Mouse (Mus musculus): ENCODE results near the gene Mkks. TPM values are rescaled to one million over a fixed set of nuclear protein-coding genes. Genes with fewer than 3 reads are reported as not detected.

The Mkks gene
- polyA plus RNA-seq, 1 experiment from 2014 or later: 15.0 TPM

DNA sequence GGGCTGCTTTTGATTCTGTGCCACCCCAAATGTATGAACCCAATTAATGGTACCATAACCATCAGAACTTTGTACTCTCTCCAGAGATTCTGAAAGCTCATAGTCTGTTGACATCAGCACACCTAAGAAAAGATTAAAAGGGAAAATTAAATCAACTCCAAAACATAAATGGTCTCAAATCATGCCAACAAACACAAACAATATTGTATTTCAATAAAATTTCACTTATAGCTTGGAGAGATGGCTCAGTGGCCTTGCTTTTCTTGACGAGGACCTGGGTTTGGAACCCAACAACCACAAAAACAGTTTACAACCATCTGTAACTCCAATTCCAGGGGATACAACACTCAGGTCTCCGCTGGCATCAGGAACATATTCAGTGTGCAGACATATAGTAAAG is 5.6 kb downstream of the Mkks start, which contains the start of gene AL731706.2:
Gene AL731706.2, minus strand, starts transcription at position 101 of the 400 bp plus-strand sequence.
- H3K27me3 ChIP-seq (ENCODE audit: control insufficient read depth, insufficient read depth, low read length): no peaks in the 10 kb centered on the region
- DNase-seq (ENCODE audit: low spot score) (no peak), ATAC-seq (ENCODE audit: insufficient number of reproducible peaks, low FRiP score, low TSS enrichment, low read depth) (no peak)
- peaks cover 2% of the 10 kb centered on the region; the same call in 1 of the 2 replicates for H3K36me3 ChIP-seq (ENCODE audit: control insufficient read depth, insufficient read depth, low read length)
- no peak within 1 kb of the TSS for H3K4me3 ChIP-seq (ENCODE audit: low read depth, low read length)
- no peak within 1 kb of the TSS for H3K9ac ChIP-seq (ENCODE audit: low read length)
- H3K9me3 ChIP-seq (ENCODE audit: control insufficient read depth, low read length): no peaks in the 10 kb centered on the region
- H3K4me1 ChIP-seq (ENCODE audit: control insufficient read depth, insufficient read depth, low read length): no peaks in the 10 kb centered on the region
- no peak within 1 kb of the TSS for H3K27ac ChIP-seq (replicated peaks; ENCODE audit: low read depth, low read length)
- WGBS: 91% methylated on average over 2 of the region's 2 CpGs
- H3K4me2 ChIP-seq (ENCODE audit: low read depth, severe bottlenecking): no peak within 1 kb of the TSS

DNA sequence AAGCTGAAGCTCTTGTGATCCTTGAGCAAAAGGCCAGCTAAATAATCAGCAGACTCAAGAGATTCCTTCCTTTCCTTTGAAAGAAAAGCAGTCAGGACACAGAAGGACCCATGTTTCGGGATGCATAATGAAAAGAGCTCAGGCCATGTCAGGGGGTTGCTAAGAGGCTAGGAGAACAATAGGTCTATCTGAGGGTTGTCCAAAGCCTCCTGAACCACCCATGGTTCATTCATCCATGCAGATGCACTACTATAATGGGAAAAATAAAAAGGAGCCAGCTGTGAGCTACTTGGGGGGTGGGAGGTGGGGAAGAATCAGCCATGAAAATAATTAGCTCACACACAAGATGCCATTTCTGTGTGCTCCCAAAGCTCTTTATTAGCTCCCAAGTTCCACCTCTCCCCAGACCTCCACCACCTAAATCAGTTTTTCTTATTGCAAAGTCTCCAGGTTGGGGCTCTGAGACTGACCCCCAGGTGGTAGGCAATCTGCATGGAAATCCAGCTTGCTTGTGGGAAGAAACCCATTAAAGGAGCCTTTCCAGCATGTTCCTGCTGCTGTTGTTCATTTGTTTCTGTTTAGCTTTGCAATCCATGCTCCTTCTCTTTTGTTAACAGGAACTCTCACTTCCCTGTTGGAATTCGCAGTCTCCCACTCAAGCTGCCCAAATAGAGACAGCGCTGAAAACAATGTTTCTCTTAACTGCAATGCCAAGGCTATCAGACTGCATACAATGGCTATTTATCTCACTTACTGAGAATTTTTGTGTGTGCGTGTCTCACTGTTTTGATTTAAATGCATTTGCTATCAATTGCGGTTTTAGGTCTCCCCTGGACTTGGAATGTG is 36.4 kb downstream of the Mkks start:
- Histone ChIP-seq H3K9me3 (ENCODE audit: control insufficient read depth, low read length) (no peaks in the 10 kb centered on the region), H3K27me3 (ENCODE audit: control insufficient read depth, insufficient read depth, low read length) (no peaks in the 10 kb centered on the region), H3K4me1 (ENCODE audit: control insufficient read depth, insufficient read depth, low read length) (0 out of 2 replicates have a peak, but pooled peaks cover 3% of the 10 kb centered on the region), H3K36me3 (ENCODE audit: control insufficient read depth, insufficient read depth, low read length) (no peaks in the 10 kb centered on the region), H3K4me2 (ENCODE audit: low read depth, severe bottlenecking) (no peak overlapping the region), H3K27ac (replicated peaks; ENCODE audit: low read depth, low read length) (peak overlapping the region; percentile 36; the same call in 1 of the 2 replicates), H3K4me3 (ENCODE audit: low read depth, low read length) (no peak overlapping the region), H3K9ac (ENCODE audit: low read length) (no peak overlapping the region)
- no peak for ATAC-seq (ENCODE audit: insufficient number of reproducible peaks, low FRiP score, low TSS enrichment, low read depth)
- peak; percentile 23 for DNase-seq (ENCODE audit: low spot score)
- WGBS: 53% methylated on average over 5 of the region's 5 CpGs

DNA sequence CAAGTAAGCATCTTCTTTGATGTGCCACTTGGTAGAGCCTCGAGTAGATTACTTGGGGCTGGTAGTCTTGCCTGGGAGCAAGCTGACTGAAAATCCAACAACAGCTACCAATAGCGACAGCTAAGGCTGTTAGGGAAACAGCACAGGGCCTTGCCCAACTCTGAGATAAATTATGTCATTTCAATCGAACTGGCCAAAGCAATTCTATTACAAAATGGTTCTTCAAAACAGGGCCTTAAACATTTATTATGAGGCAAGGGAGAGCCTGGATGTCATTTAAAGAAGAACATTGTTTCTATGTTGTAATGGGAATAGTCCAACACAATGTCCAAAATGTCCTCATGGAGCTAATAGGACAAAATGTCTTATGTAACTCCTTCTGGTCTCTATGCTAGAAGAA is 40.8 kb downstream of the Mkks start:
- Histone ChIP-seq H3K4me1 (ENCODE audit: control insufficient read depth, insufficient read depth, low read length) (0 out of 2 replicates have a peak, but pooled peaks cover 3% of the 10 kb centered on the region), H3K27me3 (ENCODE audit: control insufficient read depth, insufficient read depth, low read length) (no peaks in the 10 kb centered on the region), H3K4me3 (ENCODE audit: low read depth, low read length) (no peak overlapping the region), H3K36me3 (ENCODE audit: control insufficient read depth, insufficient read depth, low read length) (no peaks in the 10 kb centered on the region), H3K4me2 (ENCODE audit: low read depth, severe bottlenecking) (no peak overlapping the region), H3K9me3 (ENCODE audit: control insufficient read depth, low read length) (no peaks in the 10 kb centered on the region), H3K9ac (ENCODE audit: low read length) (no peak overlapping the region), H3K27ac (replicated peaks; ENCODE audit: low read depth, low read length) (no peak overlapping the region)
- DNase-seq (ENCODE audit: low spot score) (no peak), ATAC-seq (ENCODE audit: insufficient number of reproducible peaks, low FRiP score, low TSS enrichment, low read depth) (no peak)
- 66% methylated on average over 3 of the region's 3 CpGs for WGBS

DNA sequence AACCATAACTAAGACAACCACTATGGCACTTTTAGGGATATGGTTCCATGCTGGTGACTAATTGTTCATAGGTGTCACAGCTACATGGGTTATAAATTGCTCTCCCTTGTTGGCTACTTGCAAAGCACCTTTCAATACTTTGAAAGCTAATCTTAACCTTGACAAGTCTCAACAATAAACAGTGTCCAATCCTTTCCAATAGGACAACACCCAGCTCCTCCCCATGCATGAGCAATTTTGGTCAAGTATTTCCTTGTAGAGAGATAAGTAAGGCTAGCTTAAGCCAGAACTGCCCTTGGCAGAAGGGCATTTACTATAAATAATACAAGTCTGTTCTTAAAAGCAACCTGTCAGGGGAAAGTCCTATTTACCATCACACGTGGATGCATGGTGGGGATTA is 53.2 kb downstream of the Mkks start:
- H3K4me1 ChIP-seq (ENCODE audit: control insufficient read depth, insufficient read depth, low read length): no peaks in the 10 kb centered on the region
- H3K4me2 ChIP-seq (ENCODE audit: low read depth, severe bottlenecking): no peak overlapping the region
- H3K9me3 ChIP-seq (ENCODE audit: control insufficient read depth, low read length): no peaks in the 10 kb centered on the region
- no peak overlapping the region for H3K4me3 ChIP-seq (ENCODE audit: low read depth, low read length)
- no peak overlapping the region for H3K27ac ChIP-seq (replicated peaks; ENCODE audit: low read depth, low read length)
- DNase-seq (ENCODE audit: low spot score) (no peak), ATAC-seq (ENCODE audit: insufficient number of reproducible peaks, low FRiP score, low TSS enrichment, low read depth) (no peak)
- H3K36me3 ChIP-seq (ENCODE audit: control insufficient read depth, insufficient read depth, low read length): no peaks in the 10 kb centered on the region
- H3K27me3 ChIP-seq (ENCODE audit: control insufficient read depth, insufficient read depth, low read length): no peaks in the 10 kb centered on the region
- no peak overlapping the region for H3K9ac ChIP-seq (ENCODE audit: low read length)
- 67% methylated on average over 1 of the region's 1 CpGs for WGBS

DNA sequence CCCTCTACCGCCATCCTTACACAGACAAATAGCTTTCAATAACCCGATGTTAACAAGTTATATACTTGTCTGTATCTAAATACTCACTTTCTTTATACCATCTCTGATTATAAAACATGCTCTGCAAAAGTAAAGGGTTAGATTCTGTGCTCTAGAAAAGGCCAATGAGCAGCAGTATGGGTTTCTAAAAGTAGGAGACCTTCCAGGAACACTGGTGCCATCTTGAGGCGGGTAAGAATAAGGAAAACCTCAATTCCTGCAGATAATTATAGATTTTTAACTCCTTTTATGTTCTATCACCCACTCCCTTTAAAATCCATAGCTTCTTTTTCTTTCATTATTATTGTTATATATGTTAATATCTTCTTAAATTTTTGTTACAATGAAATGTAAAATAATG is 55.3 kb downstream of the Mkks start:
- no peak overlapping the region for H3K4me3 ChIP-seq (ENCODE audit: low read depth, low read length)
- H3K36me3 ChIP-seq (ENCODE audit: control insufficient read depth, insufficient read depth, low read length): no peaks in the 10 kb centered on the region
- H3K4me2 ChIP-seq (ENCODE audit: low read depth, severe bottlenecking): no peak overlapping the region
- no peaks in the 10 kb centered on the region for H3K4me1 ChIP-seq (ENCODE audit: control insufficient read depth, insufficient read depth, low read length)
- DNase-seq (ENCODE audit: low spot score): no peak
- no peaks in the 10 kb centered on the region for H3K9me3 ChIP-seq (ENCODE audit: control insufficient read depth, low read length)
- 61% methylated on average over 3 of the region's 3 CpGs for WGBS
- H3K27me3 ChIP-seq (ENCODE audit: control insufficient read depth, insufficient read depth, low read length): no peaks in the 10 kb centered on the region
- H3K9ac ChIP-seq (ENCODE audit: low read length): no peak overlapping the region
- ATAC-seq (ENCODE audit: insufficient number of reproducible peaks, low FRiP score, low TSS enrichment, low read depth): no peak
- no peak overlapping the region for H3K27ac ChIP-seq (replicated peaks; ENCODE audit: low read depth, low read length)

DNA sequence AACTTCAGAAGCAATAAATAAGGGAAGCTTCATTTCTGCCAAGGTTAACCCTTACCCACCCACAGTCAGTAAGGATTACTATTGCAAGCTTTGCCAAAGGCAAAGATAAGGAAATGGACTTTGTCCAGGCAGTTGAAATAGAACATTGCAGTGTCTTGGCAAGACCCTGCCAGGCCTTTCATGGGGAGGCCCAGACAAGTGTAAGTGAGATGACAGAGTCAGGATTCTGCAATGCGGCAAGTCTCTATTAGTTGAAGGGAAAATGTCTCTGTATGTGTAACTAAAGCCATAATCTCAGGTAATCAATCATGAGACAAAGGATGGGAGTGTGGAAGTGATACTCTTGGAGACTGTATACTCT is 56.5 kb downstream of the Mkks start:
- no peaks in the 10 kb centered on the region for H3K27me3 ChIP-seq (ENCODE audit: control insufficient read depth, insufficient read depth, low read length)
- DNase-seq (ENCODE audit: low spot score): no peak
- H3K9ac ChIP-seq (ENCODE audit: low read length): no peak overlapping the region
- no peak overlapping the region for H3K4me2 ChIP-seq (ENCODE audit: low read depth, severe bottlenecking)
- 85% methylated on average over 1 of the region's 1 CpGs for WGBS
- no peaks in the 10 kb centered on the region for H3K9me3 ChIP-seq (ENCODE audit: control insufficient read depth, low read length)
- no peaks in the 10 kb centered on the region for H3K36me3 ChIP-seq (ENCODE audit: control insufficient read depth, insufficient read depth, low read length)
- no peak overlapping the region for H3K27ac ChIP-seq (replicated peaks; ENCODE audit: low read depth, low read length)
- no peaks in the 10 kb centered on the region for H3K4me1 ChIP-seq (ENCODE audit: control insufficient read depth, insufficient read depth, low read length)
- no peak overlapping the region for H3K4me3 ChIP-seq (ENCODE audit: low read depth, low read length)
- no peak for ATAC-seq (ENCODE audit: insufficient number of reproducible peaks, low FRiP score, low TSS enrichment, low read depth)

DNA sequence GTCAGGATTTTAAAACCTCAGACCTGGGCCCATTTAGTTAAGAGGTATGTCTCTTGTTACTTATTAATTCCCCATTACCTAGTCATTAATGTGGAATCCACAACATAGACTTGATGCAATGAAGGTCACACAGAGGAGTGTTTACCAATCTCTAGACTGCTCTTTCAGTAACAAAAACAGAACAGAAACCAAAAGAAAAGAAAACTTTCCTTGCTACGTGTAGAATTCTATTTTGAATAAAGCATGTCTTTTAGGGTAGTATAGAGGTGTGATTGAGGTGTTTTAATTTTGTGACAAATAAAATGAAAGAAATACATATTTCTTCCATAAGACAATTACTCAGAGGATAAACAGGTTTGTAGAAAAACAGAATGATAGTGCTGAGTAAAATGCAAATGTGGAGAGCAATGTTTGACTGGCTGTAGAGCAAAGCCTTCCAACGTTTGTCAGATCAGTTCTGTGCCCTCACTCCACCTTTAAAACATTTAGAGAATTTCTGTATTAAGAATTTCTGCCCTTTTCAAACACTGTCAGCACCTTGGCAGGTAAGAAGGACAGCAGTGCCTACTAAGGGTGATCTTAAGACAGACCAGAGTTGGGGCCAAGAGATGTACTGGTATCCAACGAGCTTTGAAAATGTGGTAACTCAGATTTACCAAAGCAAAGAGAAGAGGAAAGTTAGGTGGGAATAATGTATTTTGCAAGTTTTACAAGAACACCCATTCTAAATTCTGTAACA is 57.0 kb downstream of the Mkks start:
- no peak for DNase-seq (ENCODE audit: low spot score)
- Histone ChIP-seq H3K4me1 (ENCODE audit: control insufficient read depth, insufficient read depth, low read length) (no peaks in the 10 kb centered on the region), H3K27ac (replicated peaks; ENCODE audit: low read depth, low read length) (no peak overlapping the region), H3K36me3 (ENCODE audit: control insufficient read depth, insufficient read depth, low read length) (no peaks in the 10 kb centered on the region), H3K9me3 (ENCODE audit: control insufficient read depth, low read length) (no peaks in the 10 kb centered on the region), H3K4me2 (ENCODE audit: low read depth, severe bottlenecking) (no peak overlapping the region), H3K9ac (ENCODE audit: low read length) (no peak overlapping the region), H3K27me3 (ENCODE audit: control insufficient read depth, insufficient read depth, low read length) (no peaks in the 10 kb centered on the region), H3K4me3 (ENCODE audit: low read depth, low read length) (no peak overlapping the region)
- 84% methylated on average over 3 of the region's 3 CpGs for WGBS
- no peak for ATAC-seq (ENCODE audit: insufficient number of reproducible peaks, low FRiP score, low TSS enrichment, low read depth)

DNA sequence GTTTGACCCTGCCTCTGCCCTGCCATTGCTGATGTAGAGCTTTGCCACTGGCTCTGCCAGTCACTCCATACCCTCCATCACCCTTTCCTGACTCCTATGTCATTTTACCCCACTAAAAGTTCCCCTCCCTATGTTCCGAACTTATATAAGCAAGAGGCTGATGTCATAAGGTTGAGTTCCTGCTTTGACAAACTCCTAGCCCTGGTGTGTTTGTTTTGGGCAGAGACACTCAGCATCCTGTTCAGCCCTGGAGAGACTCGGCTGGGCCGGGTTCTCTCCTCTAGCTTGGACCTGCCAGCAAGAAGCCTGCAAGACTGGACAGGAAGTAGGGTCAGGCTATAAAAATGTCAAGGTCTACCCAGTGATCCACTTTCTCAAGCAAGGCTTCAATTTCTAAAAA is 58.3 kb downstream of the Mkks start:
- Histone ChIP-seq H3K36me3 (ENCODE audit: control insufficient read depth, insufficient read depth, low read length) (no peaks in the 10 kb centered on the region), H3K9me3 (ENCODE audit: control insufficient read depth, low read length) (no peaks in the 10 kb centered on the region), H3K4me3 (ENCODE audit: low read depth, low read length) (no peak overlapping the region), H3K27me3 (ENCODE audit: control insufficient read depth, insufficient read depth, low read length) (no peaks in the 10 kb centered on the region), H3K4me2 (ENCODE audit: low read depth, severe bottlenecking) (no peak overlapping the region), H3K4me1 (ENCODE audit: control insufficient read depth, insufficient read depth, low read length) (no peaks in the 10 kb centered on the region), H3K27ac (replicated peaks; ENCODE audit: low read depth, low read length) (no peak overlapping the region), H3K9ac (ENCODE audit: low read length) (no peak overlapping the region)
- no peak for DNase-seq (ENCODE audit: low spot score)
- ATAC-seq (ENCODE audit: insufficient number of reproducible peaks, low FRiP score, low TSS enrichment, low read depth): no peak
- 64% methylated on average over 3 of the region's 3 CpGs for WGBS
